Mouse (Mus musculus): Measurements from ENCODE around the gene Rce1.

GRCm38 (mm10) chr19:4658156-4658555, 32.7 kb upstream of the Rce1 start:
- TF ChIP-seq CTCF (IDR thresholded peaks at IDR 0.05; ENCODE audit: extremely low read depth, insufficient read depth, insufficient read length, insufficient replicate concordance) (no peak), POLR2A (IDR thresholded peaks at IDR 0.05; ENCODE audit: low read depth, low read length) (no peak)

Data from spleen, adult 2 months (tissue).